Mouse (Mus musculus): ENCODE measurements at regions not wholly inside any gene's neighbourhood (a gene's known extent, or its start where the extent isn't known, plus 50 kb on each side); places are given as distances from the start of the nearest gene placed in this dataset.

DNA sequence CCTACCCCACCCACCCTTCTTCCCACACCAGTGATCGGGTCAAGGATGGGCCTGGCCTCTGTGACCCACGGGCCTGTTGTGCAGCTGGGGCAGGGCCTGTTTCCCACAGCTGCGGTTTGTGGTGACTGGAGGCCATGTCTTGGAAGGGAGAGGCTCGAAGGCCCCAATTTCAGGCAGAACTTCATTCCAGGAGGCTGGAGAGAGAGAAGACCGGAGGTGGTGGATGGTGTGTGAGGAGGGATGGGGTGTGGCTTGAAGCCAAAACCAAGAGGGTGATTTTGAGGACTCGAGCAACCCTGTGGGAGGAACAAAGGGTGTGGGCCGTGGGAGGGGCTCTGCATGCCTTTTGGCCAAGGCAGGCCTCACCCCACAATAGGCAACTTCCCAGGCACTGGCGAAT, 86.5 kb upstream of the Hes1 start:
- H3K9me3 ChIP-seq (ENCODE audit: control insufficient read depth, low read depth, low read length) = no peaks in the 10 kb centered on the region
- no peak overlapping the region for H3K4me2 ChIP-seq (replicated peaks; ENCODE audit: low read depth, low read length)
- no peaks in the 10 kb centered on the region for H3K36me3 ChIP-seq (ENCODE audit: control insufficient read depth, insufficient read depth, low read length)
- H3K4me1 ChIP-seq (ENCODE audit: control insufficient read depth, insufficient read depth, low read length) = peaks cover 21% of the 10 kb centered on the region
- H3K9ac ChIP-seq (replicated peaks; ENCODE audit: low read depth, low read length) = no peak overlapping the region
- H3K27me3 ChIP-seq (ENCODE audit: control insufficient read depth, insufficient read depth, low read length) = no peaks in the 10 kb centered on the region
- H3K27ac ChIP-seq (ENCODE audit: low read length) = no peak overlapping the region
- ATAC-seq (ENCODE audit: insufficient number of reproducible peaks, insufficient read depth, low FRiP score, low read depth) = peak; percentile 38; the same call in 1 of the 2 replicates
- H3K4me3 ChIP-seq (ENCODE audit: low read depth, low read length) = no peak overlapping the region
- 53% methylated on average over 8 of the region's 8 CpGs for WGBS

DNA sequence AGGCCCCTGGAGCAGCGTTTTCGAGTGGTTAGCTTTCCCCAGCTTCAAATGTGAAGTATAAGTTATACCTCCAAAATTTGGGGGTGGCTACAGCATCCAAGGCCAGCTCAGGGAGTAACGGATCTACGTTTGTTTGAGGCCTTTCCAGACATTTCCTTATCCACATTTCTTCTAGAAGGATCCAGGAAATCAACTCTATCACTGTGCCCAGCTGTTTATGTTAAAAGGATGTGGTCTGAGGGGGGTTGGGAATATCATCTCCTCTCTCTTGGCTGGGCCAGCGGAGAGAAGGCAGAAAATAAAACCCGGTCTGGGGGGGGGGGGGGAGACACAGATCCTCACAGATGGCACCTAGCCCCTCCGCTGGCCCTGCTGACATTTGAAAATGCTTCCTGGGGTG, 85.1 kb upstream of the Hes1 start:
- 56% methylated on average over 5 of the region's 7 CpGs for WGBS
- Histone ChIP-seq H3K36me3 (ENCODE audit: control insufficient read depth, insufficient read depth, low read length) (no peaks in the 10 kb centered on the region), H3K4me1 (ENCODE audit: control insufficient read depth, insufficient read depth, low read length) (peaks cover 13% of the 10 kb centered on the region; the same call in 1 of the 2 replicates), H3K4me3 (ENCODE audit: low read depth, low read length) (no peak overlapping the region), H3K27me3 (ENCODE audit: control insufficient read depth, insufficient read depth, low read length) (no peaks in the 10 kb centered on the region), H3K4me2 (replicated peaks; ENCODE audit: low read depth, low read length) (no peak overlapping the region), H3K27ac (ENCODE audit: low read length) (no peak overlapping the region), H3K9me3 (ENCODE audit: control insufficient read depth, low read depth, low read length) (no peaks in the 10 kb centered on the region), H3K9ac (replicated peaks; ENCODE audit: low read depth, low read length) (no peak overlapping the region)
- no peak for ATAC-seq (ENCODE audit: insufficient number of reproducible peaks, insufficient read depth, low FRiP score, low read depth)

DNA sequence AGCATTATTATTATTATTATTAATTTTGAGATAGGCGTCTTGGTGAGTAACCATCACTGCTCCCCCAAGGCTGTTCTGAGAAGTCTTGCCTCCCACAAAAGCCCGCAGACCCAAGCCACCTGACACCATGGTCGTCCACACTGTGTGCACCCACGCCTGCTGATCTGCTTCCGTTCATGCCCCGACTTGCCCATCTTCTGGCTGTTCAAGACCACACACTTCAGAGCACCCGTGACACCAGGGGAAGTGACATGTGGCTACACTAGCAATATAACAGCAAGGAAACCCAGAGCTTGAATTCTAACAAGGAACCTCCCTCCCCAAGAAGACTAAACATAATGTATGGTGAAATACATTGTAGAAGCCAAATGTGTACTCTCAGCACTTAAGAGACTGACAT, 82.6 kb upstream of the Hes1 start:
- Histone ChIP-seq H3K4me1 (ENCODE audit: control insufficient read depth, insufficient read depth, low read length) (peaks cover 11% of the 10 kb centered on the region; the same call in 1 of the 2 replicates), H3K9ac (replicated peaks; ENCODE audit: low read depth, low read length) (no peak overlapping the region), H3K4me2 (replicated peaks; ENCODE audit: low read depth, low read length) (no peak overlapping the region), H3K4me3 (ENCODE audit: low read depth, low read length) (no peak overlapping the region), H3K9me3 (ENCODE audit: control insufficient read depth, low read depth, low read length) (no peaks in the 10 kb centered on the region), H3K27ac (ENCODE audit: low read length) (no peak overlapping the region), H3K36me3 (ENCODE audit: control insufficient read depth, insufficient read depth, low read length) (no peaks in the 10 kb centered on the region), H3K27me3 (ENCODE audit: control insufficient read depth, insufficient read depth, low read length) (no peaks in the 10 kb centered on the region)
- no peak for ATAC-seq (ENCODE audit: insufficient number of reproducible peaks, insufficient read depth, low FRiP score, low read depth)
- 85% methylated on average over 7 of the region's 7 CpGs for WGBS

DNA sequence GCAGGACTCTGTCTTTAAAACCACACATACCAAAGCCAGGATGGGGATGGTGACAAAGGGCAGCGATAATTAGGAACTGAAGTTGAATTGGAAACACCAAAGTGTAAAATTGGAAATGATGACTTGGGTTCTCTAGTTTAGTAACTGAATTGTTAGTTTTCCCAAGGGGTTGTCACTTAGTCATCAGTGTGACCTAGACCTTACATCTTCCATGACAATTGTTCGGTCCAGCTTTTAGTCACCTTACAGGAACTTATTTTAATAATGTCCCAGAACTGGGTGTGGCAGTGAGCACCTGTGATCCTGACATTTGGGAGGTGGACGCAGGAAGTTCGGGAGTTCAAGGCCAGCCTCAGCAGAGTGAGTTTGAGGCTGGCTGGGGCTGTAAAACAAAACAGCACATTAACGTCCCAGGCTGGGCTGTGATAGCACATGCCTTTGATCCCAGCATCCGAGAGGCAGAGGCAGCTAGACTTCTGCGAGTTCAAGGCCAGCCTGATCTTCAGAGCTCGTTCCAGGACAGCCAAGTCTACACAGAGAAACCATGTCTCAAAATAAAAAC, 81.9 kb upstream of the Hes1 start:
- Histone ChIP-seq H3K4me3 (ENCODE audit: low read depth, low read length) (no peak overlapping the region), H3K4me2 (replicated peaks; ENCODE audit: low read depth, low read length) (no peak overlapping the region), H3K36me3 (ENCODE audit: control insufficient read depth, insufficient read depth, low read length) (no peaks in the 10 kb centered on the region), H3K27ac (ENCODE audit: low read length) (no peak overlapping the region), H3K4me1 (ENCODE audit: control insufficient read depth, insufficient read depth, low read length) (peaks cover 11% of the 10 kb centered on the region; the same call in 1 of the 2 replicates), H3K27me3 (ENCODE audit: control insufficient read depth, insufficient read depth, low read length) (no peaks in the 10 kb centered on the region), H3K9me3 (ENCODE audit: control insufficient read depth, low read depth, low read length) (no peaks in the 10 kb centered on the region), H3K9ac (replicated peaks; ENCODE audit: low read depth, low read length) (no peak overlapping the region)
- WGBS = 88% methylated on average over 8 of the region's 8 CpGs
- ATAC-seq (ENCODE audit: insufficient number of reproducible peaks, insufficient read depth, low FRiP score, low read depth) = no peak

DNA sequence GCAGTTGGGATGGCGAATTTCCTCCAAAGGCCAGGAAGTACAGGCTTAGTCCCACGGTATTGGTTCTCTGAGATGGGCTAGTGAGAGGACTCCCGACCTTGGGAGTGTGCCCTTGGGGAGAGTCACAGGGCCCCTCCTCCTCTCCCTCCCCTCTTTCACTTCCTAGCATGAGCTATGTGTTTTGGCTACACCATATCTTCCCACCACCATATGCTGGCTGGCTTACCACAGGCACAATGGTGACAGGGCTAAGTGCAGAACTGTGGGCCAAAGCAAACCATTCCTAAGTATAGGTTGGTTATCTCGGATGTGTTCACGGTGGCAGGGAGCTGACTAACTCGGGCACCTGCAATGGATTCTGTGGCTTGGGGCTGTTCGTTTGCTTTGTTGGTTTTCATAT, 81.0 kb upstream of the Hes1 start:
- Histone ChIP-seq H3K9me3 (ENCODE audit: control insufficient read depth, low read depth, low read length) (no peaks in the 10 kb centered on the region), H3K36me3 (ENCODE audit: control insufficient read depth, insufficient read depth, low read length) (no peaks in the 10 kb centered on the region), H3K4me1 (ENCODE audit: control insufficient read depth, insufficient read depth, low read length) (0 out of 2 replicates have a peak, but pooled peaks cover 11% of the 10 kb centered on the region), H3K27ac (ENCODE audit: low read length) (no peak overlapping the region), H3K9ac (replicated peaks; ENCODE audit: low read depth, low read length) (no peak overlapping the region), H3K4me3 (ENCODE audit: low read depth, low read length) (no peak overlapping the region), H3K27me3 (ENCODE audit: control insufficient read depth, insufficient read depth, low read length) (no peaks in the 10 kb centered on the region), H3K4me2 (replicated peaks; ENCODE audit: low read depth, low read length) (no peak overlapping the region)
- WGBS = 73% methylated on average over 7 of the region's 7 CpGs
- no peak for ATAC-seq (ENCODE audit: insufficient number of reproducible peaks, insufficient read depth, low FRiP score, low read depth)

DNA sequence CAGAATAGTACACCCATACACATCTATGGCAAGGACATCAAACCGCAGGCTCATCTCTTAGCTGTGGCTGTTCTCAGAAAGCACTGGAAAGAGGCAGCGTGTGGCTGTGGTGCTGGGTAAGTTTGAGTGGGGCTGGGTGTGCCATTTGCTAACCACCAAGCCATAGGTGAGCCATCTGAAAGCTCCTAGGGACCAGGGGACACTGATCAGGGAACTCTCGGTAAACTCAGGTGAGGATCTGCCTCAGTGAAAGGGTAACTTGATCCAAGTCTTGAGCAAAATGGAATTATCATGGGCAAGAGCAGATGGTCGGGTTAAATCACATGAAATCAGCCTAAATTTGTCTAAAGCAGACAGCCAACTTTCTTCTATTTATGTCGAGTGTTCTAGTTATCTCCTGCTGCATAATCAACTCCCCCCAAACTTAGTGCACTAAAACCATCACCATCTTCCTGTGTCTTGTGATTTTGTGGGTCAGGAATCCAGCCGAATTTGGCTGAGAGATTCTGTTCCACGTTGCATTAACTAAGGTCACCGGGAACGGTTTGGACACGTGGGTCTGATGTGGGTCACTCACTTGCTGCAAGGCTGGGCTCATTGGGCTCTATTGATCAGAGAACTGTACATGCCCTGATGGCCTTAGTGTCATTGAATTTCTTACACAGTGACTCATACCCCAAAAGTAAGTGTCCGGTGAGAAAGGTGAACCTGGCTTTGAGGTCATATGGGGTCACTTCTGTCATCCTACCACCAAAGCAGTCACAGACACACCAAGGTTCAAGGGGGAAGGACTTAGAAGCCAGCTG, 78.9 kb upstream of the Hes1 start:
- no peak overlapping the region for H3K9ac ChIP-seq (replicated peaks; ENCODE audit: low read depth, low read length)
- WGBS = 88% methylated on average over 11 of the region's 11 CpGs
- H3K9me3 ChIP-seq (ENCODE audit: control insufficient read depth, low read depth, low read length) = no peaks in the 10 kb centered on the region
- no peaks in the 10 kb centered on the region for H3K27me3 ChIP-seq (ENCODE audit: control insufficient read depth, insufficient read depth, low read length)
- no peak overlapping the region for H3K27ac ChIP-seq (ENCODE audit: low read length)
- peaks cover 3% of the 10 kb centered on the region; the same call in 1 of the 2 replicates for H3K4me1 ChIP-seq (ENCODE audit: control insufficient read depth, insufficient read depth, low read length)
- no peak overlapping the region for H3K4me2 ChIP-seq (replicated peaks; ENCODE audit: low read depth, low read length)
- no peaks in the 10 kb centered on the region for H3K36me3 ChIP-seq (ENCODE audit: control insufficient read depth, insufficient read depth, low read length)
- no peak for ATAC-seq (ENCODE audit: insufficient number of reproducible peaks, insufficient read depth, low FRiP score, low read depth)
- no peak overlapping the region for H3K4me3 ChIP-seq (ENCODE audit: low read depth, low read length)

DNA sequence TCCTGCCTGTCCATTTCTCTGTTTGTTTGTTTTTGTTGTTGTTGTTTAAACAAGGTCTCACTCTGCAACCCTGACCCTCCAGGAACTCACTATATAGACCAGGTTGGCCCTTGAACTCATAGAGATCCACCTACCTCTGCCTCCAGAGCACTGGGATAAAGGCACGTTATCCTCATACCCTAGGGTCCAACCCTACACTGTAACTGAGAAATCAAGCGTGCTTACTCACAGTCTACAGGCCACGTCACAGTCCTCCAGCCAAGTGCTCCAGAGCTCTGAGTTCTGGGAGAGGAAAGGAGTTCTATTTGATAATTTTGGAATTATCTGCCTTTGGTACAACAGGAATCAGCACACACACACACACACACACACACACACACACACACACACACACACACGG, 76.6 kb upstream of the Hes1 start:
- H3K27me3 ChIP-seq (ENCODE audit: control insufficient read depth, insufficient read depth, low read length) = no peaks in the 10 kb centered on the region
- H3K9ac ChIP-seq (replicated peaks; ENCODE audit: low read depth, low read length) = no peak overlapping the region
- ATAC-seq (ENCODE audit: insufficient number of reproducible peaks, insufficient read depth, low FRiP score, low read depth) = no peak
- no peaks in the 10 kb centered on the region for H3K36me3 ChIP-seq (ENCODE audit: control insufficient read depth, insufficient read depth, low read length)
- no peak overlapping the region for H3K4me2 ChIP-seq (replicated peaks; ENCODE audit: low read depth, low read length)
- 92% methylated on average over 4 of the region's 4 CpGs for WGBS
- no peaks in the 10 kb centered on the region for H3K9me3 ChIP-seq (ENCODE audit: control insufficient read depth, low read depth, low read length)
- no peak overlapping the region for H3K27ac ChIP-seq (ENCODE audit: low read length)
- no peak overlapping the region for H3K4me3 ChIP-seq (ENCODE audit: low read depth, low read length)
- peaks cover 12% of the 10 kb centered on the region; the same call in 1 of the 2 replicates for H3K4me1 ChIP-seq (ENCODE audit: control insufficient read depth, insufficient read depth, low read length)

DNA sequence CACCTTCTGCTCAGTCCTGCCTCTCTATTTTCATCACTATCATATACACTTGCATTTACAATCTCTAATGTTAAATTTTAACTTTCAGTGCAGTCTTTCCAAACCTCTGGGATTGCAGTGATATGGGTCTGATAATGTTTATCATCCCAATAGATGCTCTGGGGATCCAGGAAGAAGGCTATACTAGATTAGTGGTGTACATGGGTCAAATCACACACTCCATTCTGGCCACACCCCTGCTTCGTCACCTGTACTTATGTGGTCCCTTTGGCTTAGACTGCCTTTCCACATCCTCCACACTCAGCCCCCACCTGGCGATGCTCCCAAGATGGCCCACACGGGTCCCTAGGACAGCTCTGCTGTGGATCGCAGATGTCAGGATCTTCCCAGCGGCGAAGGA, 76.2 kb upstream of the Hes1 start:
- Histone ChIP-seq H3K27ac (ENCODE audit: low read length) (no peak overlapping the region), H3K27me3 (ENCODE audit: control insufficient read depth, insufficient read depth, low read length) (no peaks in the 10 kb centered on the region), H3K4me3 (ENCODE audit: low read depth, low read length) (no peak overlapping the region), H3K4me1 (ENCODE audit: control insufficient read depth, insufficient read depth, low read length) (peaks cover 12% of the 10 kb centered on the region; the same call in 1 of the 2 replicates), H3K4me2 (replicated peaks; ENCODE audit: low read depth, low read length) (no peak overlapping the region), H3K36me3 (ENCODE audit: control insufficient read depth, insufficient read depth, low read length) (no peaks in the 10 kb centered on the region), H3K9ac (replicated peaks; ENCODE audit: low read depth, low read length) (no peak overlapping the region), H3K9me3 (ENCODE audit: control insufficient read depth, low read depth, low read length) (no peaks in the 10 kb centered on the region)
- no peak for ATAC-seq (ENCODE audit: insufficient number of reproducible peaks, insufficient read depth, low FRiP score, low read depth)
- WGBS = 96% methylated on average over 6 of the region's 6 CpGs

All from stomach, embryonic 14.5 days (tissue).